Mouse (Mus musculus) CH12.LX (cell line): ENCODE measurements around the gene Entpd1. TPM values are rescaled to one million over a fixed set of nuclear protein-coding genes. Genes with fewer than 3 reads are reported as not detected.

Source experiments
- DNase-seq: peaks from one replicate; pipeline ENCODE4 v3.0.0-alpha.2; 2013; ENCODE audit errors: extremely low read depth
- H3K27ac ChIP-seq: 2 replicates; pipeline ENCODE4 v1.5.1; 2012; ENCODE audit warnings: low read depth, mild to moderate bottlenecking, control low read depth, moderate library complexity; ENCODE audit not compliant: insufficient read depth
- H3K27me3 ChIP-seq: replicated peaks from 2 replicates; pipeline ENCODE3; 2012; ENCODE audit warnings: inconsistent platforms
- H3K36me3 ChIP-seq, 2 experiments: replicated peaks in 1 of 2; 2 replicates each; pipeline versions ENCODE3 to v1.6.1; 2012; ENCODE audit warnings: inconsistent platforms in 1 of 2, low read length in 1 of 2, mild to moderate bottlenecking in 1 of 2, mixed read lengths in 1 of 2, moderate library complexity in 1 of 2; ENCODE audit not compliant: control insufficient read depth in 1 of 2, insufficient read depth in 1 of 2
- H3K4me1 ChIP-seq, 2 experiments: 2 replicates each; pipeline ENCODE4 v1.6.1; 2012; ENCODE audit warnings: inconsistent platforms in 1 of 2, moderate library complexity in 1 of 2; ENCODE audit not compliant: insufficient read depth in 2 of 2, control insufficient read depth in 1 of 2
- H3K4me2 ChIP-seq: 2 replicates; pipeline ENCODE4 v1.6.1; 2012; ENCODE audit warnings: low read depth, mild to moderate bottlenecking, control low read depth; ENCODE audit not compliant: poor library complexity, insufficient read depth, severe bottlenecking
- H3K4me3 ChIP-seq, 3 experiments: fragments of 150-350 bp in 1 of 3; sonication (generic) in 1 of 3; replicated peaks in 1 of 3; 2 replicates each; pipeline versions ENCODE3 to v1.5.1; 2011 to 2012; ENCODE audit warnings: low read depth in 2 of 3, low read length in 2 of 3, mild to moderate bottlenecking in 2 of 3, moderate library complexity in 2 of 3, control low read depth in 1 of 3, improper control_type of control experiment in 1 of 3, inconsistent platforms in 1 of 3, mixed read lengths in 1 of 3; ENCODE audit not compliant: poor library complexity in 1 of 3
- H3K79me2 ChIP-seq: replicated peaks from 2 replicates; pipeline ENCODE4 v1.6.1; 2012; ENCODE audit warnings: mild to moderate bottlenecking, moderate library complexity; ENCODE audit not compliant: control insufficient read depth, poor library complexity, insufficient read depth, severe bottlenecking; ENCODE audit errors: extremely low read depth
- H3K9ac ChIP-seq: 2 replicates; pipeline ENCODE4 v1.6.1; 2012; ENCODE audit warnings: low read depth, mild to moderate bottlenecking, control low read depth, moderate library complexity; ENCODE audit not compliant: insufficient read depth
- H3K9me3 ChIP-seq: replicated peaks from 2 replicates; pipeline ENCODE3; 2012; ENCODE audit warnings: low read length, inconsistent platforms, mixed read lengths
- BHLHE40 ChIP-seq: IDR thresholded peaks from 2 replicates; pipeline ENCODE4 v1.6.1; 2011; ENCODE audit warnings: mild to moderate bottlenecking, low read depth, low read length, improper control_type of control experiment
- CHD1 ChIP-seq: IDR thresholded peaks from 2 replicates; pipeline ENCODE4 v1.6.1; 2012; ENCODE audit warnings: low read depth, low read length, improper control_type of control experiment, inconsistent platforms
- CTCF ChIP-seq, 2 experiments: IDR thresholded peaks in 1 of 2; conservative IDR thresholded peaks in 1 of 2; 2 replicates each; pipeline ENCODE4 v1.5.1; 2011 to 2012; ENCODE audit warnings: low read depth in 2 of 2, low read length in 2 of 2, improper control_type of control experiment in 1 of 2, inconsistent platforms in 1 of 2, mild to moderate bottlenecking in 1 of 2, moderate library complexity in 1 of 2
- ETS1 ChIP-seq: conservative IDR thresholded peaks from 2 replicates; pipeline ENCODE4 v1.6.1; 2012; ENCODE audit warnings: low read depth, mild to moderate bottlenecking, inconsistent platforms, low read length, improper control_type of control experiment, moderate library complexity
- MAFK ChIP-seq: IDR thresholded peaks from 2 replicates; pipeline ENCODE4 v1.6.1; 2011; ENCODE audit warnings: low read length, improper control_type of control experiment; ENCODE audit not compliant: insufficient replicate concordance
- MEF2A ChIP-seq: IDR thresholded peaks from 2 replicates; pipeline ENCODE4 v1.6.1; 2014; ENCODE audit warnings: low read depth, mild to moderate bottlenecking, inconsistent platforms, low read length, improper control_type of control experiment, borderline replicate concordance
- NELFE ChIP-seq: IDR thresholded peaks from 2 replicates; pipeline ENCODE4 v1.6.1; 2011; ENCODE audit warnings: low read depth, low read length, improper control_type of control experiment
- POLR2A ChIP-seq: IDR thresholded peaks from 2 replicates; pipeline ENCODE4 v1.6.1; 2011; ENCODE audit warnings: low read depth, mild to moderate bottlenecking, improper control_type of control experiment, low read length
- RAD21 ChIP-seq: IDR thresholded peaks from 2 replicates; pipeline ENCODE4 v1.6.1; 2011; ENCODE audit warnings: low read depth, mild to moderate bottlenecking, low read length, improper control_type of control experiment, moderate library complexity
- SIN3A ChIP-seq: IDR thresholded peaks from 2 replicates; pipeline ENCODE4 v1.6.1; 2012; ENCODE audit warnings: low read length, improper control_type of control experiment, inconsistent platforms
- TCF12 ChIP-seq: IDR thresholded peaks from 2 replicates; pipeline ENCODE4 v1.6.1; 2014; ENCODE audit warnings: low read depth, mild to moderate bottlenecking, inconsistent platforms, low read length, improper control_type of control experiment
- UBTF ChIP-seq: IDR thresholded peaks from 2 replicates; pipeline ENCODE4 v1.6.1; 2012; ENCODE audit warnings: low read depth, mild to moderate bottlenecking, inconsistent platforms, low read length, improper control_type of control experiment, moderate library complexity
- ZC3H11A ChIP-seq: IDR thresholded peaks from 2 replicates; pipeline ENCODE4 v1.6.1; 2012; ENCODE audit warnings: low read depth, mild to moderate bottlenecking, inconsistent platforms, low read length, improper control_type of control experiment
- ZKSCAN1 ChIP-seq: IDR thresholded peaks from 2 replicates; pipeline ENCODE4 v1.6.1; 2012; ENCODE audit warnings: low read depth, inconsistent platforms, low read length, improper control_type of control experiment, borderline replicate concordance
- ZMIZ1 ChIP-seq: IDR thresholded peaks from 2 replicates; pipeline ENCODE4 v1.6.1; 2012; ENCODE audit warnings: low read depth, mild to moderate bottlenecking, inconsistent platforms, low read length, improper control_type of control experiment
- dilution Hi-C: fragments of 300-500 bp; cut with MboI; formaldehyde crosslinking; loops from 2 replicates; pipeline ENCODE4 v1.14.3; 2020; ENCODE audit warnings: low sequenced_read_pairs; ENCODE audit not compliant: extremely low pct_unique_long_range_greater_than_20kb, extremely low pct_ligation_motif_present
- in situ Hi-C: fragments of 300-500 bp; cut with MboI; formaldehyde crosslinking; loops from 3 replicates; pipeline ENCODE4 v1.14.3; 2019; ENCODE audit warnings: low sequenced_read_pairs, low pct_ligation_motif_present, low pct_unique_long_range_greater_than_20kb, mixed read lengths
- polyA plus RNA-seq: library from polyadenylated mRNA; unstranded; fragments of >175 nt; gene quantifications from 2 replicates; pipeline ENCODE4 v1.2.1, GENCODE M21; 2012; ENCODE audit warnings: low read depth; ENCODE audit not compliant: insufficient read length
- total RNA-seq, 2 experiments: library from RNA; depleted of rRNA; stranded (reverse); fragments of 300-350 nt in 1 of 2; fragments of >200 nt in 1 of 2; gene quantifications; 2 replicates each; pipeline ENCODE4 v1.2.3; 2012 to 2014

Gene Entpd1
- total and polyA plus RNA-seq, 3 experiments = 14.7 to 21.2 (median 19.5) TPM

DNA sequence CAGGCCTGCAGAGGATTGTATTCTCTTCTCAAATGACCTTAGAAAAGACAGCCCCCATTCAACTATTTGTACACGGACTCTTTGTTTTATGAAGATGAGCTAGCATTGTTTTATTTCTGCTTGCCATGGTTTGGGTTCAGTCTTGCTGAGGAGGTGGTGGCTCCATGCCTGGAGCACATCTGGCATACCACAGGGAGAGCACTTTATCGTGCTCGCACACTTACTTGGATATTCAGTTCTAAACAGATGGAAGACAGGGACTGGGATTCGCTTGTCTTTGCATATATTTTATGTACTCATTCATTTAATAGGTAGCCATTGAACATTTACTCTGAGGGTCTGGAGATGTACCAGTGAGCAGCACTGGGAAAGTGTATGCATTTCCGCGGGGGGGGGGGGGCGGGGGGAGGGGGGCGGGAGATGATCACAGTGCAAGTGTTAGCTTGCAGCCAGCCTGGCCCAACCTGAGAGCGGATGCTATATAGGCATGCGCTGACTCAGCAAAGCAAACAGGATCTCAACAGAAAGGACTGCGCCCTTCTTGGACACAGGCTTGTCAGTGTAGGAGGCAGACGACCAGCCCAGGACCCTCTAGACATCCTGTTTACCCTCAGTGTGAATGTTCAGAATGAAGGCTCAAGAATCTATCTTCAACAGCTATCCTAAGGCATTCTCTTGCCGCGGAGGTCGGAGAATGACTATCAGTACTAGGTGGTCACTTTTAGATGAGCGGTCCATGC, 100.9 kb downstream of the Entpd1 start:
- no peak for TF ChIP-seq ETS1
- peak; percentile 67; the same call in 1 of the 2 replicates for TF ChIP-seq MAFK
- no peak for TF ChIP-seq TCF12
- TF ChIP-seq NELFE = no peak
- TF ChIP-seq MEF2A = no peak
- no peak for TF ChIP-seq ZC3H11A
- Histone ChIP-seq H3K36me3 (peaks cover 16 to 44% of the 10 kb centered on the region in 2 experiments), H3K9ac (no peak overlapping the region), H3K9me3 (peaks cover 8% of the 10 kb centered on the region), H3K27me3 (no peaks in the 10 kb centered on the region), H3K4me2 (no peak overlapping the region), H3K4me3 (no peak overlapping the region), H3K27ac (no peak overlapping the region), H3K79me2 (no peaks in the 10 kb centered on the region), H3K4me1 (peaks cover 5 to 22% of the 10 kb centered on the region in 2 experiments)
- dilution Hi-C loops (no loop called here), in situ Hi-C loops (loop anchor here (25.0 kb wide), 1 partner anchor 326 kb away; no protein-coding TSS in a partner anchor)
- no peak for DNase-seq

DNA sequence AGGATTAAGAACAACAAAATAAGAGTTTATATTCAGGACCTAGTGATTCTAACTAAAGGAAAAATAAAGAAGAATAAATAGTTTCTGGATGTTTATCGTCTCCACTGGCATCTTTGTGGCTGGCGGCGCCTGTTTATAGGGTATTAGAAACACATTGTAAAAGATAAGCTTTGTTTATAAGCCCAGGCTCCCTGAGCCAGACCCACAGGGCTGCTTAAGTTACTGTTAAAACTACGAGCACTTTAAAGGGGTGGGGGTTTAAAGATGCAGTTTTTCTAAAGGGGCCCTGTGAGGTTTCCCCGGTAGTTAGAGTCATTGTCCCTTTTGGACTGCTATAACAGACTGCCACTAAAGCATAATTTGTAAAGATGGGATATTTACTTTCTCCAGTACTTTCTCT, 102.5 kb downstream of the Entpd1 start:
- no peak overlapping the region for H3K4me2 ChIP-seq
- dilution Hi-C loops (no loop called here), in situ Hi-C loops (loop anchor here (25.0 kb wide), 1 partner anchor 327 kb away; no protein-coding TSS in a partner anchor)
- peaks cover 0 to 9% of the 10 kb centered on the region in 2 experiments; a peak in 1 of 4 replicates for H3K4me1 ChIP-seq
- H3K9me3 ChIP-seq = peaks cover 8% of the 10 kb centered on the region
- H3K4me3 ChIP-seq = no peak overlapping the region
- H3K27ac ChIP-seq = no peak overlapping the region
- no peaks in the 10 kb centered on the region for H3K79me2 ChIP-seq
- H3K36me3 ChIP-seq = peaks cover 18 to 54% of the 10 kb centered on the region in 2 experiments
- no peak for TF ChIP-seq ETS1
- no peak for TF ChIP-seq BHLHE40
- no peak for TF ChIP-seq SIN3A
- TF ChIP-seq UBTF = no peak
- TF ChIP-seq RAD21 = no peak
- TF ChIP-seq CTCF (conservative IDR thresholded peaks at IDR 0.05 in 1 of 2, IDR thresholded peaks at IDR 0.05 in 1 of 2; ENCODE audit: low read depth in 2 of 2, low read length in 2 of 2) = no peak
- no peak for TF ChIP-seq ZMIZ1
- no peak for TF ChIP-seq ZKSCAN1
- TF ChIP-seq TCF12 = no peak
- no peak for TF ChIP-seq CHD1
- no peak for TF ChIP-seq POLR2A
- H3K27me3 ChIP-seq = no peaks in the 10 kb centered on the region
- no peak overlapping the region for H3K9ac ChIP-seq
- DNase-seq = no peak
